Mouse (Mus musculus) heart, adult 2 months (tissue): ENCODE measurements at regions not wholly inside any gene's neighbourhood (a gene's known extent, or its start where the extent isn't known, plus 50 kb on each side); places are given as distances from the start of the nearest gene placed in this dataset.

Source experiments
- CTCF ChIP-seq: fragments of 200-600 bp; IDR thresholded peaks from 2 replicates; pipeline ENCODE4 v1.8.1; 2022; ENCODE audit warnings: antibody characterized with exemption, mild to moderate bottlenecking, moderate library complexity
- POLR2A ChIP-seq: fragments of 200-500 bp; IDR thresholded peaks from 2 replicates; pipeline ENCODE4 v1.6.1; 2011; ENCODE audit warnings: mild to moderate bottlenecking, low read depth, low read length, control low read depth; ENCODE audit not compliant: insufficient read depth

DNA sequence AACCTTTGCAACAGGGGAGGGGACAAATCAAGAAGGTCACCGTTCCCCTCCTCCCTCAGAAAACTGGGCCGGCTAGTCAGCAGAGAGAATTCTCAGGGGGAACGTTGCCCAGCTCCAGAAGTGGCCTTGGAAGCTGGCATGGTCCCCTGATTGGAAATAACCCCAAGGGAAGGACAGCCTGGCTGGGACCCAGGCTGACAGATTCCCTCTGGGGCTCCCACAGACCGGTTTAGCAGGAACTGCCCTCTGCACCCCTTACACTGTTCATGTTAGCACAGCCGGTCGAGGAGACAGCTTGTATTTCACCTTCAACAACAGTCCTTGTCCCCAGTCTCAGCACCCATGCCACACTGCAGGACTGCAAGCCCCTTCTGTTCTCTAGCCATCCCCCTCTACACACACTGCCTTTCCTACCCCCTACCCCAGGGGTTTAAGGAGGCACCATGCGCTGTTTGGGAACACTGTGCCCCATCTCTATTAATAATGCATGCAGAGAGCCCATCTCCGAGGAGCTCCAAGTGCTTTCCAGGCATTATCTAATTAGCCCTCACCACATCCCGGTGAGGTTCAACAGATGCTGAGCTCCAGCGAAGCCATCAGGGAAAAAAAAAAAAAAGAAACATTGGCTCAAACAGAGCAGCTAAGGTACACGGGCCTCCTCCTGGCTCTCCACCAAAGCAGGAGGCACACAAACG lies 106.5 kb upstream of the Jarid2 start:
- TF ChIP-seq POLR2A (no peak), CTCF (no peak)
